Mouse (Mus musculus) megakaryocyte, embryonic 14.5 days (primary cell): ENCODE results near the gene Bbs2.

Experiments used
- FLI1 ChIP-seq: IDR thresholded peaks from 2 replicates; pipeline ENCODE4 v1.6.1; 2012; ENCODE audit warnings: low read length, inconsistent platforms, mixed read lengths
- GATA1 ChIP-seq: IDR thresholded peaks from 3 replicates; pipeline ENCODE4 v1.6.1; 2012; ENCODE audit warnings: mixed read lengths, low read length, inconsistent platforms, borderline replicate concordance

DNA sequence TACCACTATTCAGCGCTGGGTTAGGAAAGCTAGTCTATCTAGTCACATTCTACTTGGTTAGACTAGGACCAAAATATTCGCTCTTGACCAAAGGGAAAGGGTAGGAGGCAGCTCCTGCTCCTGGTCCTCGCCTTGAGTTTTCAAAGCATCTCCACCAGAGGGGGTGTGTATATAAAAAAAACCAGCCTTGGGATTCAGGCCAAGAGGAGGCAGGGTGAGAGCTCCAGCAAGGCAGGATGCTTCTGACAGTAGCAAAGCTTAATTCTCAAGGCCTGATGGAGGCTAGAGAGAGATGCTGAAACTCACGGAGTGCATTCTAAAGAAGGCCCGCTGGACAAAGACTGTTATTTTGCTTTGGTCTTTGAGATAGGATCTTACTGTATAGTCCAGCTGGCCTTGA, 5.4 kb upstream of the Bbs2 start:
- no peak for TF ChIP-seq FLI1
- no peak for TF ChIP-seq GATA1
